Mouse (Mus musculus): ENCODE data around the gene Glra2. TPM values are rescaled to one million over a fixed set of nuclear protein-coding genes. Genes with fewer than 3 reads are reported as not detected.

Glra2 gene
- polyA plus RNA-seq, 1 experiment from 2014 or later = 0.04 TPM

DNA sequence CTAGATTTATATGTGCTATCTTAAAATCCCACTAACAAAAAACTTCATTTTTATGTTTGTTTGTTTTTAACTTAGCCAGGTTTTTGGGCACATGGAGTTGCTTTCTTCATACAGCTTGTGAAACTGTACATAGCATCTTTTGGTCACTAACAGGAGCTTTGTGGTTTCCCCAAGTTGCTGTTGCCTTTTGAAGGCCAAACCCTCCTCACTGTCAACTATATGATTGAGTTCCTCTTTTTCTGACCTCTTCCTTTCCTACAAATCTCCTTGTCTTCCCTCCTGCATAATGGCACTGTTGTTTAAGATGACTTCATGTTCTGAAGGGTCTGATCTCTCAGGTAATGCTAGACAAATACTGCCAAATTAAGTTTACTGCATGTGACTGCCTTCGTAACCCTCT lies 170.6 kb downstream of the Glra2 start:
- ATAC-seq = no peak
- H3K27ac ChIP-seq (ENCODE audit: low read depth, low read length) = no peak overlapping the region
- no peak overlapping the region for H3K4me3 ChIP-seq (ENCODE audit: low read depth, low read length)
- H3K9me3 ChIP-seq (ENCODE audit: control insufficient read depth) = no peaks in the 10 kb centered on the region
- 88% methylated on average over 1 of the region's 1 CpGs for WGBS
- H3K4me2 ChIP-seq (replicated peaks; ENCODE audit: low read depth) = no peak overlapping the region
- H3K9ac ChIP-seq (ENCODE audit: low read depth, low read length) = no peak overlapping the region
- H3K4me1 ChIP-seq (replicated peaks; ENCODE audit: control insufficient read depth, insufficient read depth, low read length) = no peaks in the 10 kb centered on the region
- no peaks in the 10 kb centered on the region for H3K27me3 ChIP-seq (replicated peaks; ENCODE audit: control insufficient read depth, insufficient read depth, low read length)
- TF ChIP-seq CTCF (IDR thresholded peaks at IDR 0.05; ENCODE audit: low read depth) = no peak
- H3K36me3 ChIP-seq (ENCODE audit: control insufficient read depth, insufficient read depth) = no peaks in the 10 kb centered on the region

DNA sequence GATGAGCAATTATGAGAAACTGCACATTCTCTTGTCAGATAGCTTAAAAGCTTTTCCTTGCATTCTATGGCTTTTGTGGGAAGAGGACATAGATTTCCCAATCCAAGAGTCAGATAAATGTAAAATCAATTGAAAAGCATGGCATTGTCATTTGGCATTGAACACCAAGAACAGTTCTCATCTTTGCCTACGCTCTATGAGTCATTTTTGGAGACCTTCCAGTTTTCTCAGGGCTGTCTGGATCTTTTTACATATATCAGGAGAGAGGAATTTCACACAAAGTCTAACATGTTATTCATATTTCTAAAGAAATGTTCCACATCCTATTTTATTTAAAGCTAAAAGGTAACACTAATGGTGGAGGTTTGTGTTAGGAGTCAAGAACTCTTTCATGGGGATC lies 223.0 kb downstream of the Glra2 start:
- no peak overlapping the region for H3K9ac ChIP-seq (ENCODE audit: low read depth, low read length)
- no peak for ATAC-seq
- no peaks in the 10 kb centered on the region for H3K9me3 ChIP-seq (ENCODE audit: control insufficient read depth)
- 73% methylated on average over 1 of the region's 1 CpGs for WGBS
- no peak for TF ChIP-seq CTCF (IDR thresholded peaks at IDR 0.05; ENCODE audit: low read depth)
- H3K36me3 ChIP-seq (ENCODE audit: control insufficient read depth, insufficient read depth) = no peaks in the 10 kb centered on the region
- H3K4me2 ChIP-seq (replicated peaks; ENCODE audit: low read depth) = no peak overlapping the region
- H3K27ac ChIP-seq (ENCODE audit: low read depth, low read length) = no peak overlapping the region
- no peaks in the 10 kb centered on the region for H3K4me1 ChIP-seq (replicated peaks; ENCODE audit: control insufficient read depth, insufficient read depth, low read length)
- H3K27me3 ChIP-seq (replicated peaks; ENCODE audit: control insufficient read depth, insufficient read depth, low read length) = no peaks in the 10 kb centered on the region
- no peak overlapping the region for H3K4me3 ChIP-seq (ENCODE audit: low read depth, low read length)
